Mouse (Mus musculus) lung, postnatal 0 days (tissue): ENCODE data around the gene Uhrf2. TPM values are rescaled to one million over a fixed set of nuclear protein-coding genes. Genes with fewer than 3 reads are reported as not detected.

Source experiments
- ATAC-seq: fragments of 200-750 bp; cut with Nextera tagmentation; 2 replicates; pipeline ENCODE4 v1.8.0; 2017; ENCODE audit warnings: moderate library complexity
- DNase-seq: peaks from one replicate; pipeline ENCODE4 v3.0.0-alpha.2; 2016; ENCODE audit warnings: low spot score
- H3K27ac ChIP-seq: fragments of 300-500 bp; sonication (generic); 2 replicates; pipeline ENCODE4 v1.5.1; 2014; ENCODE audit warnings: antibody characterized with exemption, mild to moderate bottlenecking, low read length, mixed read lengths
- H3K27me3 ChIP-seq: fragments of 300-500 bp; sonication (generic); replicated peaks from 2 replicates; pipeline ENCODE4 v1.6.1; 2014; ENCODE audit warnings: low read length, mixed read lengths; ENCODE audit not compliant: insufficient read depth
- H3K36me3 ChIP-seq: fragments of 300-500 bp; sonication (generic); 2 replicates; pipeline ENCODE4 v1.6.1; 2014; ENCODE audit warnings: low read length, mixed read lengths; ENCODE audit not compliant: insufficient read depth
- H3K4me1 ChIP-seq: fragments of 300-500 bp; sonication (generic); 2 replicates; pipeline ENCODE4 v1.6.1; 2014; ENCODE audit warnings: antibody characterized with exemption, low read depth, low read length, mixed read lengths; ENCODE audit not compliant: insufficient read depth
- H3K4me2 ChIP-seq: fragments of 300-500 bp; sonication (generic); replicated peaks from 2 replicates; pipeline ENCODE4 v1.6.1; 2014; ENCODE audit warnings: low read depth, mild to moderate bottlenecking, low read length, moderate library complexity, mixed read lengths
- H3K4me3 ChIP-seq: fragments of 300-500 bp; sonication (generic); 2 replicates; pipeline ENCODE4 v1.5.1; 2014; ENCODE audit warnings: low read depth, low read length
- H3K9ac ChIP-seq: fragments of 300-500 bp; sonication (generic); replicated peaks from 2 replicates; pipeline ENCODE4 v1.6.1; 2014; ENCODE audit warnings: low read depth, mild to moderate bottlenecking
- H3K9me3 ChIP-seq: fragments of 300-500 bp; sonication (generic); 2 replicates; pipeline ENCODE4 v1.6.1; 2016; ENCODE audit warnings: low read length, mixed read lengths
- CTCF ChIP-seq: IDR thresholded peaks from 2 replicates; pipeline ENCODE4 v1.5.1; 2016; ENCODE audit warnings: antibody characterized with exemption, mild to moderate bottlenecking
- EP300 ChIP-seq: IDR thresholded peaks from 2 replicates; pipeline ENCODE4 v1.6.1; 2016; ENCODE audit warnings: antibody characterized with exemption, mild to moderate bottlenecking, control low read depth
- WGBS: fragments of 180-500 bp; shearing (Covaris S2); extraction: QIAGEN DNeasy Blood & Tissue Kit; methylation state at CpG from one replicate; pipeline ENCODE4 v1.1.7; 2014; 5-methylcytosine and 5-hydroxymethylcytosine counted together
- polyA plus RNA-seq: library from polyadenylated mRNA; unstranded; fragments of >200 nt; fragmentation: Nextera tagmentation; extraction: Ambion mirVana; gene quantifications from 2 replicates; pipeline ENCODE4 v1.2.1, GENCODE M21; 2015

Uhrf2 gene
- polyA plus RNA-seq, 1 experiment from 2014 or later = 28.0 TPM

DNA sequence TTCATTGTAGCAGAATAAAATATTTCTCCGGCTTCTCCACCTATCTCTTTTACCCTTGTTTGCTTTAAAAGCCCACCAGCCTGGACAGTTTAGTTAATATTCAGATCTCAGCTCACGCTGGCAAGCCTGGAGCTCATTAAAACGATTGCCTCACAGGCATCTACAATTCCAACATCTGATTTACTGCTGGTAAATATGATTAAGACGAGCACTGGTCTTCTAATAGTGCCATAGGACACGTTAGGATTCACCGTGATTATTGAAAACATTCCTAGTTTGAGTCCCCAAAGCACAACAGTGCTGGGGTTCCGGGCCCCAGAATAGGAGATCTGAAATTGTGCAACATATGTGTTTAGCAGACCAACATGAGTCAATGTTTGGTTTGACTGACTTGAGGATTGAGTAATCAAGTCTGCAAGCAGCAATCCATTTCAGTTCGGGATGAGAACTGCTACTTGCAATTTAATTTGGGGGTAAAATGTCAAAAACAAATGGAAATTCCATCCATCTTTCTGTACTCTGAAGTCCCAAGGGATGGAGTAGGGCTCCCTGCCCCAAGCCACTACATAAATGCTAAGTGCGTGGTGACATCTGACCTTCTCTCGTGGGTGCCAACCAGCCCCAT, 77.0 kb downstream of the Uhrf2 start:
- TF ChIP-seq EP300 = no peak
- no peak for TF ChIP-seq CTCF
- no peak overlapping the region for H3K9ac ChIP-seq
- peak; percentile 83 for DNase-seq
- peak; percentile 65 for ATAC-seq
- no peak overlapping the region for H3K4me3 ChIP-seq
- H3K36me3 ChIP-seq = no peaks in the 10 kb centered on the region
- no peak overlapping the region for H3K27ac ChIP-seq
- 63% methylated on average over 10 of the region's 10 CpGs for WGBS
- no peaks in the 10 kb centered on the region for H3K27me3 ChIP-seq
- no peak overlapping the region for H3K4me2 ChIP-seq
- H3K9me3 ChIP-seq = no peaks in the 10 kb centered on the region
- H3K4me1 ChIP-seq = 0 out of 2 replicates have a peak, but pooled peaks cover 2% of the 10 kb centered on the region

DNA sequence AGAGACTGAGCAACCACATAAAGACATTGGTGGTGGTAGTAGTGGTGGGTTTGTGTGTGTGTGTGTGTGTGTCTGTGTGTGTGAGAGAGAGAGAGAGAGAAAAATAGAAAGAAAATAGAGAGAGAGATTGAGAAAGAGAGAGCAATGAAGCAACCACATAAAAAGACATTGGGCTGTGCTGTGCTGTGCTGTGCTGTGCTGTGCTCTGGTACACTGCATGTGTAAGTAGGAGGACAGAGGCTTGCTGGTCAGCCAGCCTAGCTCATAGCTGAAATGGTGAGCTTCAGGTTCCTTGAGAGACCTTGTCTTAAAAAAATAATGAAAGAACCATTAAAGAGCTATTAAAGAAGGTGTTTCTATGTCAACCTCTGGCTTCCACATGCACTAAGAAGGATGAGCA, 78.3 kb downstream of the Uhrf2 start:
- no peak for TF ChIP-seq CTCF
- no peak for TF ChIP-seq EP300
- Histone ChIP-seq H3K27ac (no peak overlapping the region), H3K27me3 (no peaks in the 10 kb centered on the region), H3K36me3 (no peaks in the 10 kb centered on the region), H3K9me3 (no peaks in the 10 kb centered on the region), H3K4me3 (no peak overlapping the region), H3K4me1 (0 out of 2 replicates have a peak, but pooled peaks cover 2% of the 10 kb centered on the region), H3K9ac (no peak overlapping the region), H3K4me2 (no peak overlapping the region)
- no peak for ATAC-seq
- DNase-seq = no peak

DNA sequence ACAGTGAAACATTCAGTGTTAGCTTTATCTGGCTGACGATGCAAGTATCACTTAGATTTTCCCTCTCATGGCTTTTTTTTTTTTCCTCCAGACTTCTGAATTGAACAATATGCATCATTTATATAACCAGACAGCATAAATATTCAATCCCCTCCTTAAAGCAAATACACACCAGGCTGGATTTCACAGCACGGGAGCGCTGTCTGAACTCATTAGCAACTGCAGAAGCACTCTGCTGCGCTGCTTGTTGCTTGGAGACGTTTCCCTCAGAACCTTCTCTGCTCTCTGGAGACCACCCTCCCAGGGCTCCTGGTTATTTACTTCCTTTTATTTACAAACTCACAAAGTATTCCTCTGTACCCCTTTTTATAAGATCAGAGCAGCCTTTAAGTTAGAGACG, 78.8 kb downstream of the Uhrf2 start:
- Histone ChIP-seq H3K27ac (no peak overlapping the region), H3K4me2 (no peak overlapping the region), H3K4me3 (no peak overlapping the region), H3K27me3 (no peaks in the 10 kb centered on the region), H3K9me3 (no peaks in the 10 kb centered on the region), H3K9ac (no peak overlapping the region), H3K36me3 (no peaks in the 10 kb centered on the region), H3K4me1 (0 out of 2 replicates have a peak, but pooled peaks cover 2% of the 10 kb centered on the region)
- no peak for ATAC-seq
- TF ChIP-seq EP300 (no peak), CTCF (no peak)
- WGBS = 84% methylated on average over 6 of the region's 6 CpGs
- no peak for DNase-seq

DNA sequence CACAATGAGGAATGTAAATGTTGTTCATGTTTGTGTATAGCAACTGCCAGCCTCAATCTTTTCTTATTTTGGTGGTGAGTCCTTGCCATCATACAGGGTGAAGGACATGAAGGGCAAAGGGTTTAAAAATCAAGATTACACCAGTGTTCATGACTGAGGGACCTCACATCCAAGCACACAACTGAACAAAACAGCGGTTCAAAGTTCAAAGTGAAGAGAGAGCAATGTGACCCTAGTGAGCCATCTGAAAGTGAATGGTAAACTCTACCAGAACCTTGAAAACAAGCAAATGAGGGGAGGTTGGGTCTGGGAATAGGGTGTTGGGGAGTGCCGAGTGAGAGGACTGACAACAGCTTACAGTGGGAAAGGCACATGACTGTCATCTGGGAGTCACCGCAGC, 81.1 kb downstream of the Uhrf2 start:
- DNase-seq = no peak
- no peak for TF ChIP-seq EP300
- no peak for TF ChIP-seq CTCF
- 0 out of 2 replicates have a peak, but pooled peaks cover 2% of the 10 kb centered on the region for H3K4me1 ChIP-seq
- H3K9ac ChIP-seq = no peak overlapping the region
- 91% methylated on average over 3 of the region's 3 CpGs for WGBS
- no peak overlapping the region for H3K27ac ChIP-seq
- H3K9me3 ChIP-seq = no peaks in the 10 kb centered on the region
- H3K4me2 ChIP-seq = no peak overlapping the region
- no peak overlapping the region for H3K4me3 ChIP-seq
- H3K36me3 ChIP-seq = no peaks in the 10 kb centered on the region
- no peaks in the 10 kb centered on the region for H3K27me3 ChIP-seq
- ATAC-seq = no peak

DNA sequence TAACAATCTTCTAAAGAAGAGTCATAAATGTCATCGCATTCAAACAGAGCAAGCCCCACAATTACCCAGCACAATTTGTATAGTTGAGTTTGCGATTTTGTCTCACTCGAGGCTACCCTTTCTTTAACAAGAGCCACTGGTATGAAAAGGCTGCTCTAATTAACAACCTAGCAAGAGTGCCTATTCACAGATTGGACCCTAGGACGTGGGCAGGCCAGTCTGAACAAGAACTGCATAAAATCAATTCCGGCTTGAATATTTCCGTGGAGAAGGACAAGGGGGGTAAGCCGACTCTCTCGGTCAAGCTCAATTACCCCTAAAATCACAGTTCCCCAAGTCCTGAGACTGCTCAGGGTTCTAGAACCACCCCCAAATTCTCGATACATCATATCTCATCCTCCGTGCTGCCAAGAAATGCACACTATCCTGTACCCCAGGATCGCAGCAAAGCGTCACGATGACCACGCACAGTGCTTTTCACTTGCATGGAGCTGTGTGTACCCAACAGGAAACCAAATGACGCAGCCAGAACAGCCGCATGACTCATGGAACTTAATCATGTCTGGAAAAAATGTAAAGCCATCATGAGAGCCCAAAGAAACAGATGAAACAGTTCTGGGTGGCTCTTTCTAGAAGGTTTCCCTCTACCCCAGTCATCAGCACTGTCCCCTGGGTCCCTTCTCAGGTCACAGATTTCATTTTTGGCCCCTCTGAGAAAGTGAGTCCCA, 82.8 kb downstream of the Uhrf2 start:
- H3K27me3 ChIP-seq = no peaks in the 10 kb centered on the region
- H3K27ac ChIP-seq = no peak overlapping the region
- H3K36me3 ChIP-seq = no peaks in the 10 kb centered on the region
- WGBS = 93% methylated on average over 16 of the region's 16 CpGs
- no peaks in the 10 kb centered on the region for H3K4me1 ChIP-seq
- DNase-seq (no peak), ATAC-seq (no peak)
- no peak overlapping the region for H3K4me2 ChIP-seq
- no peak overlapping the region for H3K4me3 ChIP-seq
- TF ChIP-seq CTCF = no peak
- TF ChIP-seq EP300 = no peak
- no peak overlapping the region for H3K9ac ChIP-seq
- H3K9me3 ChIP-seq = no peaks in the 10 kb centered on the region

DNA sequence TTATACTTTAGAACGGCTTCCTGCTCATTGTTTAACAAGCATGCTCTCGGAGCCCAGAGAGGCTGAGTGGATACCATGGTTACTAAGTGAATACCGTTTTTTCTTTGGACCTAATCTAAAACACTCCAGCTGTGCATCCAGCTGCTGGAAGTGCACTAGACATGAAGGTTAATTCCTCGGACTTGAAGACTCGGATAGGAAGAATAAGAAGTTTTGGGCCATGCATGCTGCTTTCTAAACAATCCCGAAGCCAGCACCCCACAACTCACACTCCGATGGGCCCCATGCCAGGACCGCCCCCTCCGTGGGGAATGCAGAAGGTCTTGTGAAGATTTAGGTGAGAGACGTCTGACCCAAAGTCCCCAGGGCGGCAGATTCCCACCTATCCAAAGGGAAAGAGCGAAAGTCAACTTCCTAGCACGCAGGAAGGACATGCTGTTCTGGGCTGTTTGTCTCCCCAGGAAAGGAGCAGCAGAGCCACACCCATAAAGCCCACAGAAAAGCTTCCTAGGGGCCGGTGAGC, 84.7 kb downstream of the Uhrf2 start:
- H3K27me3 ChIP-seq = no peaks in the 10 kb centered on the region
- 31% methylated on average over 14 of the region's 14 CpGs for WGBS
- TF ChIP-seq EP300 (peak; percentile 37; the same call in 1 of the 2 replicates), CTCF (no peak)
- DNase-seq = peak; percentile 65
- ATAC-seq = peak; percentile 55
- H3K27ac ChIP-seq = no peak overlapping the region
- H3K4me3 ChIP-seq = no peak overlapping the region; the same call in 1 of the 2 replicates
- H3K9ac ChIP-seq = no peak overlapping the region
- H3K36me3 ChIP-seq = no peaks in the 10 kb centered on the region
- H3K4me2 ChIP-seq = peak overlapping the region; percentile 35; the same call in 1 of the 2 replicates
- no peaks in the 10 kb centered on the region for H3K9me3 ChIP-seq
- no peaks in the 10 kb centered on the region for H3K4me1 ChIP-seq
